ENCODE assay signal across 18 mouse cellular contexts in genomic region chr8:10303992-10304391, GRCm38 (mm10).
"Had no signal": no experiment of that assay in that cellular context is flagged by ENCODE, and none has a peak within 500 bp of the region (broad histone marks: within the 10 kb centered on the region; RNA-seq: fewer than 3 reads in every experiment).

No protein-coding gene starts in this region.

- H3K4me3 ChIP-seq: layer of hippocampus, adult 2 months; limb, embryonic 12.5 days; limb, embryonic 15.5 days; midbrain, embryonic 12.5 days; myocyte; neural tube, embryonic 13.5 days; stomach, embryonic 15.5 days had no signal

- H3K9me3 ChIP-seq: limb, embryonic 12.5 days; limb, embryonic 15.5 days; midbrain, embryonic 12.5 days; neural tube, embryonic 13.5 days; stomach, embryonic 15.5 days had no signal

- H3K36me3 ChIP-seq: limb, embryonic 12.5 days; limb, embryonic 15.5 days; midbrain, embryonic 12.5 days; neural tube, embryonic 13.5 days; stomach, embryonic 15.5 days had no signal

- H3K27me3 ChIP-seq: limb, embryonic 15.5 days; midbrain, embryonic 12.5 days; neural tube, embryonic 13.5 days; stomach, embryonic 15.5 days had no signal

- H3K4me1 ChIP-seq: limb, embryonic 15.5 days; stomach, embryonic 15.5 days had no signal

- DNase-seq: kidney, postnatal 25 days; layer of hippocampus, adult 9-11 months; liver, postnatal 0 days; retina, postnatal 1 day; right cerebral cortex, postnatal 25 days; spleen, adult 18-20 months; thymus, adult 18-20 months; thymus, postnatal 36 days had no signal

- H3K27ac ChIP-seq: kidney, postnatal 0 days; layer of hippocampus, adult 2 months; limb, embryonic 12.5 days; limb, embryonic 15.5 days; liver, embryonic 14.5 days; macrophage; midbrain, embryonic 12.5 days; neural tube, embryonic 13.5 days; stomach, embryonic 15.5 days had no signal
